In genomic region chrX:162736140-162736659, GRCm38 (mm10) we compare ENCODE assay signal across 8 mouse cellular contexts. TPM values are rescaled to one million over a fixed set of nuclear protein-coding genes. Genes with fewer than 3 reads are reported as not detected.
DNase-seq lines count a peak whose midpoint lies in the region; ATAC-seq and TF ChIP-seq lines count a peak whose summit lies in the region.

No protein-coding gene starts in this region.

- peak overlapping the region; percentile 53 for H3K9ac ChIP-seq in kidney, embryonic 16.5 days (replicated peaks; ENCODE audit: low read length)
- H3K9ac ChIP-seq in lung, postnatal 0 days (replicated peaks; ENCODE audit: low read depth): no peak overlapping the region

- no peaks in the 10 kb centered on the region for H3K36me3 ChIP-seq in kidney, embryonic 16.5 days (ENCODE audit: insufficient read depth, low read length)
- no peaks in the 10 kb centered on the region for H3K36me3 ChIP-seq in lung, postnatal 0 days (ENCODE audit: insufficient read depth, low read length)

- no peak for TF ChIP-seq CTCF in lung, postnatal 0 days (IDR thresholded peaks at IDR 0.05)
- TF ChIP-seq CTCF in olfactory bulb, adult 2 months (IDR thresholded peaks at IDR 0.05; ENCODE audit: insufficient read depth, low read depth, low read length): no peak

- 25% methylated on average over 9 of the region's 9 CpGs for WGBS in kidney, embryonic 16.5 days
- WGBS in lung, postnatal 0 days: 18% methylated on average over 9 of the region's 9 CpGs
- 27% methylated on average over 9 of the region's 9 CpGs for WGBS in olfactory bulb, adult 2 months

- H3K9me3 ChIP-seq in kidney, embryonic 16.5 days (ENCODE audit: low read length): no peaks in the 10 kb centered on the region
- no peaks in the 10 kb centered on the region for H3K9me3 ChIP-seq in lung, postnatal 0 days (ENCODE audit: low read length)

- H3K4me2 ChIP-seq in kidney, embryonic 16.5 days (replicated peaks; ENCODE audit: low read depth, low read length): peak overlapping the region; percentile 58
- peak overlapping the region; percentile 51 for H3K4me2 ChIP-seq in lung, postnatal 0 days (replicated peaks; ENCODE audit: low read depth, low read length)

- TF ChIP-seq POLR2A in olfactory bulb, adult 2 months (IDR thresholded peaks at IDR 0.05; ENCODE audit: insufficient read depth, low read depth, low read length): no peak

- TF ChIP-seq EP300 in lung, postnatal 0 days (IDR thresholded peaks at IDR 0.05): no peak

- H3K4me1 ChIP-seq in kidney, embryonic 16.5 days (ENCODE audit: insufficient read depth, low read length): 0 out of 2 replicates have a peak, but pooled peaks cover 3% of the 10 kb centered on the region
- H3K4me1 ChIP-seq in lung, postnatal 0 days (ENCODE audit: insufficient read depth, low read depth, low read length): no peaks in the 10 kb centered on the region
- H3K4me1 ChIP-seq in olfactory bulb, adult 2 months (ENCODE audit: control insufficient read depth, insufficient read depth, low read length): no peaks in the 10 kb centered on the region

- H3K4me3 ChIP-seq in kidney, embryonic 16.5 days (ENCODE audit: low read length): peak overlapping the region; percentile 52
- peak overlapping the region; percentile 37 for H3K4me3 ChIP-seq in lung, postnatal 0 days (ENCODE audit: low read depth, low read length)
- H3K4me3 ChIP-seq in olfactory bulb, adult 2 months (ENCODE audit: insufficient read depth, low read depth, low read length): peak overlapping the region; percentile 20; the same call in 1 of the 2 replicates

- peak; percentile 23 for DNase-seq in retina, postnatal 1 day
- DNase-seq in retina, embryonic 14.5 days (ENCODE audit: low spot score): no peak
- DNase-seq in cerebellum, postnatal 14 days: peak; percentile 47 to 61
- DNase-seq in frontal cortex, postnatal 36 days (ENCODE audit: low spot score in 2 of 2): peak; percentile 15 to 16
- DNase-seq in lung, postnatal 0 days (ENCODE audit: low spot score): peak; percentile 79
- no peak for DNase-seq in T-cell, adult 2 months (ENCODE audit: low spot score)

- peak overlapping the region; percentile 94 for H3K27ac ChIP-seq in kidney, embryonic 16.5 days (ENCODE audit: low read length)
- peak overlapping the region; percentile 85 for H3K27ac ChIP-seq in lung, postnatal 0 days (ENCODE audit: low read length)
- peak overlapping the region; percentile 93 for H3K27ac ChIP-seq in olfactory bulb, adult 2 months (ENCODE audit: insufficient read depth, low read depth, low read length)

- H3K27me3 ChIP-seq in kidney, embryonic 16.5 days (ENCODE audit: insufficient read depth, low read length): no peaks in the 10 kb centered on the region
- no peaks in the 10 kb centered on the region for H3K27me3 ChIP-seq in lung, postnatal 0 days (replicated peaks; ENCODE audit: insufficient read depth, low read length)

- ATAC-seq in kidney, embryonic 16.5 days (ENCODE audit: low FRiP score, low TSS enrichment): peak; percentile 84
- peak; percentile 85 for ATAC-seq in lung, postnatal 0 days

RNA-seq across cellular contexts. Expression of gene Rbbp7, which starts 24.0 kb away (rescaled TPM):
- 572 and 599 TPM in 2 replicates for polyA plus RNA-seq in kidney, embryonic 16.5 days (2015; fragmentation: Nextera tagmentation; extraction: Ambion mirVana)
- polyA plus RNA-seq in lung, postnatal 0 days (2015; fragmentation: Nextera tagmentation; extraction: Ambion mirVana): 193 and 201 TPM in 2 replicates
- 220 TPM in 1 of 2 replicates, not detected in the other for polyA plus RNA-seq in olfactory bulb, adult 2 months (2012; ENCODE audit: insufficient read depth, insufficient read length, low replicate concordance, missing spikeins)

Comparison
In these comparisons a context has a peak if more than half of its experiments do, and no peak if none do; other contexts are left out.
1. DNase-seq: peak in retina, postnatal 1 day (single experiment), cerebellum, postnatal 14 days (2 of 2), frontal cortex, postnatal 36 days (2 of 2) and lung, postnatal 0 days (single experiment); none in retina, embryonic 14.5 days (single experiment) and T-cell, adult 2 months (single experiment).
2. Peak in every context shown above with its lines, with median percentiles within 50 percentile points of each other: H3K27ac ChIP-seq and H3K4me3 ChIP-seq.